Mouse (Mus musculus) MEL (cell line): ENCODE results near the gene Vps53. TPM values are rescaled to one million over a fixed set of nuclear protein-coding genes. Genes with fewer than 3 reads are reported as not detected.

Experiments
- DNase-seq: peaks from one replicate; pipeline ENCODE4 v3.0.0; 2011; ENCODE audit warnings: low read depth, low spot score
- H3K27ac ChIP-seq: 2 replicates; pipeline ENCODE4 v1.5.1; 2012; ENCODE audit warnings: low read depth, mild to moderate bottlenecking, control low read depth, low read length, moderate library complexity; ENCODE audit not compliant: control insufficient read depth
- H3K27me3 ChIP-seq, 2 experiments: fragments of 150-350 bp in 1 of 2; sonication (generic) in 1 of 2; 2 replicates each; pipeline ENCODE4 v1.6.1; 2012; ENCODE audit warnings: low read length in 2 of 2, mild to moderate bottlenecking in 2 of 2, improper control_type of control experiment in 1 of 2, moderate library complexity in 1 of 2; ENCODE audit not compliant: insufficient read depth in 2 of 2, control insufficient read depth in 1 of 2
- H3K36me3 ChIP-seq, 2 experiments: 2 replicates each; pipeline ENCODE4 v1.6.1; 2012 to 2014; ENCODE audit warnings: low read length in 2 of 2, improper control_type of control experiment in 1 of 2, inconsistent platforms in 1 of 2, mild to moderate bottlenecking in 1 of 2; ENCODE audit not compliant: insufficient read depth in 2 of 2, control insufficient read depth in 1 of 2
- H3K4me1 ChIP-seq, 2 experiments: fragments of 150-350 bp in 1 of 2; sonication (generic) in 1 of 2; 2 replicates each; pipeline ENCODE4 v1.6.1; 2012; ENCODE audit warnings: low read length in 2 of 2, improper control_type of control experiment in 1 of 2, mild to moderate bottlenecking in 1 of 2; ENCODE audit not compliant: insufficient read depth in 2 of 2, control insufficient read depth in 1 of 2
- H3K4me3 ChIP-seq, 2 experiments: fragments of 150-350 bp in 1 of 2; sonication (generic) in 1 of 2; 2 replicates each; pipeline ENCODE4 v1.5.1; 2012; ENCODE audit warnings: low read depth in 2 of 2, low read length in 2 of 2, mild to moderate bottlenecking in 2 of 2, moderate library complexity in 2 of 2, control low read depth in 1 of 2, improper control_type of control experiment in 1 of 2; ENCODE audit not compliant: control insufficient read depth in 1 of 2, insufficient read depth in 1 of 2
- H3K79me2 ChIP-seq: 2 replicates; pipeline ENCODE4 v1.6.1; 2012; ENCODE audit warnings: mild to moderate bottlenecking, low read length, moderate library complexity; ENCODE audit not compliant: control insufficient read depth, poor library complexity, insufficient read depth
- H3K9ac ChIP-seq: 2 replicates; pipeline ENCODE4 v1.6.1; 2012; ENCODE audit warnings: low read depth, mild to moderate bottlenecking, control low read depth, low read length, moderate library complexity; ENCODE audit not compliant: control insufficient read depth, poor library complexity, severe bottlenecking
- H3K9me3 ChIP-seq: fragments of 150-350 bp; sonication (generic); replicated peaks from 2 replicates; pipeline ENCODE4 v1.6.1; 2012; ENCODE audit warnings: mild to moderate bottlenecking, low read length, improper control_type of control experiment, moderate library complexity; ENCODE audit not compliant: insufficient read depth
- E2F4 ChIP-seq: IDR thresholded peaks from 2 replicates; pipeline ENCODE4 v1.6.1; 2011; ENCODE audit warnings: low read depth, low read length, improper control_type of control experiment, borderline replicate concordance
- ELF1 ChIP-seq: IDR thresholded peaks from 2 replicates; pipeline ENCODE4 v1.6.1; 2014; ENCODE audit warnings: low read depth, mild to moderate bottlenecking, inconsistent platforms, low read length, improper control_type of control experiment, moderate library complexity
- EP300 ChIP-seq, 2 experiments: IDR thresholded peaks; 2 replicates each; pipeline ENCODE4 v1.6.1; 2011; ENCODE audit warnings: improper control_type of control experiment in 2 of 2, low read length in 2 of 2, low read depth in 1 of 2, mild to moderate bottlenecking in 1 of 2
- ETS1 ChIP-seq: IDR thresholded peaks from 2 replicates; pipeline ENCODE4 v1.6.1; 2012; ENCODE audit warnings: low read depth, mild to moderate bottlenecking, inconsistent platforms, low read length, improper control_type of control experiment, moderate library complexity
- GABPA ChIP-seq: IDR thresholded peaks from 2 replicates; pipeline ENCODE4 v1.6.1; 2012; ENCODE audit warnings: low read depth, mild to moderate bottlenecking, inconsistent platforms, low read length, improper control_type of control experiment, moderate library complexity
- GATA1 ChIP-seq: IDR thresholded peaks from 2 replicates; pipeline ENCODE4 v1.6.1; 2011; ENCODE audit warnings: low read depth, low read length, improper control_type of control experiment
- KAT2A ChIP-seq: conservative IDR thresholded peaks from 2 replicates; pipeline ENCODE4 v1.6.1; 2012; ENCODE audit warnings: low read depth, low read length, improper control_type of control experiment, inconsistent platforms
- MAX ChIP-seq: IDR thresholded peaks from 2 replicates; pipeline ENCODE4 v1.6.1; 2011; ENCODE audit warnings: low read length, improper control_type of control experiment
- MAZ ChIP-seq: IDR thresholded peaks from 2 replicates; pipeline ENCODE4 v1.6.1; 2012; ENCODE audit warnings: low read depth, mild to moderate bottlenecking, inconsistent platforms, low read length, improper control_type of control experiment
- MEF2A ChIP-seq: IDR thresholded peaks from 2 replicates; pipeline ENCODE4 v1.6.1; 2014; ENCODE audit warnings: low read depth, mild to moderate bottlenecking, inconsistent platforms, low read length, improper control_type of control experiment; ENCODE audit not compliant: poor library complexity, insufficient replicate concordance, severe bottlenecking; ENCODE audit errors: extremely low read depth
- MYC ChIP-seq: IDR thresholded peaks from 2 replicates; pipeline ENCODE4 v1.6.1; 2011; ENCODE audit warnings: low read depth, mild to moderate bottlenecking, low read length, improper control_type of control experiment, moderate library complexity
- NELFE ChIP-seq: IDR thresholded peaks from 2 replicates; pipeline ENCODE4 v1.6.1; 2011; ENCODE audit warnings: low read depth, low read length, improper control_type of control experiment
- NRF1 ChIP-seq: IDR thresholded peaks from 2 replicates; pipeline ENCODE4 v1.6.1; 2014; ENCODE audit warnings: low read depth, mild to moderate bottlenecking, inconsistent platforms, low read length, improper control_type of control experiment, moderate library complexity; ENCODE audit not compliant: poor library complexity, insufficient read depth, severe bottlenecking
- POLR2AphosphoS2 ChIP-seq: IDR thresholded peaks from 2 replicates; pipeline ENCODE4 v1.6.1; 2011; ENCODE audit warnings: low read length, improper control_type of control experiment
- RAD21 ChIP-seq: IDR thresholded peaks from 2 replicates; pipeline ENCODE4 v1.6.1; 2011; ENCODE audit warnings: mild to moderate bottlenecking, low read depth, low read length, improper control_type of control experiment
- RCOR1 ChIP-seq: IDR thresholded peaks from 2 replicates; pipeline ENCODE4 v1.6.1; 2012; ENCODE audit warnings: low read depth, mild to moderate bottlenecking, inconsistent platforms, low read length, improper control_type of control experiment
- SIN3A ChIP-seq: IDR thresholded peaks from 2 replicates; pipeline ENCODE4 v1.6.1; 2012; ENCODE audit warnings: low read length, improper control_type of control experiment, inconsistent platforms
- TAL1 ChIP-seq: IDR thresholded peaks from 2 replicates; pipeline ENCODE4 v1.6.1; 2012; ENCODE audit warnings: mild to moderate bottlenecking, inconsistent platforms, low read length, moderate library complexity, mixed read lengths
- USF2 ChIP-seq, 2 experiments: IDR thresholded peaks; 2 replicates each; pipeline ENCODE4 v1.6.1; 2011 to 2012; ENCODE audit warnings: improper control_type of control experiment in 2 of 2, low read length in 2 of 2, borderline replicate concordance in 1 of 2, inconsistent platforms in 1 of 2, low read depth in 1 of 2, mild to moderate bottlenecking in 1 of 2; ENCODE audit not compliant: insufficient read depth in 1 of 2
- polyA plus RNA-seq, 2 experiments: library from polyadenylated mRNA; stranded (reverse) in 1 of 2; unstranded in 1 of 2; fragments of >175 nt in 1 of 2; fragments of >200 nt in 1 of 2; gene quantifications; 2 replicates each; pipeline versions ENCODE4 v1.2.1 to v1.2.4; 2012; ENCODE audit warnings: low replicate concordance in 2 of 2, low read depth in 1 of 2; ENCODE audit not compliant: insufficient read length in 2 of 2, insufficient read depth in 1 of 2, missing spikeins in 1 of 2
- total RNA-seq: library from RNA; depleted of rRNA; stranded (reverse); fragments of 300-350 nt; gene quantifications from 2 replicates; pipeline ENCODE4 v1.2.3, GENCODE M21; 2012

Gene Vps53
- total and polyA plus RNA-seq, 3 experiments = 38.4 to 50.4 TPM; not detected in 1

GRCm38 (mm10) chr11:76170207-76170606, 9.2 kb downstream of the Vps53 start:
- Histone ChIP-seq H3K79me2 (no peaks in the 10 kb centered on the region), H3K9ac (no peak overlapping the region), H3K4me1 (peaks cover 0 to 6% of the 10 kb centered on the region in 2 experiments; a peak in 2 of 4 replicates), H3K9me3 (no peaks in the 10 kb centered on the region), H3K27me3 (no peaks in the 10 kb centered on the region), H3K36me3 (peaks cover 3 to 6% of the 10 kb centered on the region in 2 experiments; a peak in 2 of 4 replicates), H3K27ac (no peak overlapping the region)
- TF ChIP-seq SIN3A = no peak
- TF ChIP-seq GABPA = no peak
- no peak for TF ChIP-seq USF2 (IDR thresholded peaks at IDR 0.05; ENCODE audit: borderline replicate concordance in 1 of 2, insufficient read depth in 1 of 2, low read depth in 1 of 2, low read length in 2 of 2)
- TF ChIP-seq KAT2A = no peak
- TF ChIP-seq RAD21 = no peak
- no peak for TF ChIP-seq MAZ
- TF ChIP-seq MAX = no peak
- TF ChIP-seq ETS1 = no peak
- TF ChIP-seq POLR2AphosphoS2 = no peak
- no peak for TF ChIP-seq E2F4
- no peak for TF ChIP-seq RCOR1
- TF ChIP-seq TAL1 = no peak
- no peak for TF ChIP-seq NELFE
- no peak for TF ChIP-seq EP300 (IDR thresholded peaks at IDR 0.05; ENCODE audit: low read depth in 1 of 2, low read length in 2 of 2)
- no peak for TF ChIP-seq MYC
- no peak for TF ChIP-seq MEF2A
- TF ChIP-seq, all 39 proteins: peak for 0
- no peak for DNase-seq
- no peak overlapping the region for H3K4me3 ChIP-seq

- peaks cover 3 to 6% of the 10 kb centered on the region in 2 experiments; a peak in 2 of 4 replicates for H3K36me3 ChIP-seq
- no peak overlapping the region for H3K4me3 ChIP-seq
- no peaks in the 10 kb centered on the region for H3K9me3 ChIP-seq
- no peaks in the 10 kb centered on the region for H3K27me3 ChIP-seq
- TF ChIP-seq E2F4 (no peak), GATA1 (no peak), MEF2A (no peak), NRF1 (no peak), ELF1 (no peak)
- TF ChIP-seq, all 39 proteins: peak for 0
- no peak for DNase-seq
- Histone ChIP-seq H3K79me2 (no peaks in the 10 kb centered on the region), H3K4me1 (peaks cover 0 to 6% of the 10 kb centered on the region in 2 experiments; a peak in 2 of 4 replicates), H3K27ac (no peak overlapping the region), H3K9ac (no peak overlapping the region)
Observed at GRCm38 (mm10) chr11:76168976-76169375, 10.5 kb downstream of the Vps53 start.
